Mouse (Mus musculus) MN1 (cell line): ENCODE results near the gene Sphk1.

Experiments
- DNase-seq: peaks from one replicate; pipeline ENCODE4 v3.0.0-alpha.2; 2016; ENCODE audit warnings: low spot score

Gene Sphk1

DNA sequence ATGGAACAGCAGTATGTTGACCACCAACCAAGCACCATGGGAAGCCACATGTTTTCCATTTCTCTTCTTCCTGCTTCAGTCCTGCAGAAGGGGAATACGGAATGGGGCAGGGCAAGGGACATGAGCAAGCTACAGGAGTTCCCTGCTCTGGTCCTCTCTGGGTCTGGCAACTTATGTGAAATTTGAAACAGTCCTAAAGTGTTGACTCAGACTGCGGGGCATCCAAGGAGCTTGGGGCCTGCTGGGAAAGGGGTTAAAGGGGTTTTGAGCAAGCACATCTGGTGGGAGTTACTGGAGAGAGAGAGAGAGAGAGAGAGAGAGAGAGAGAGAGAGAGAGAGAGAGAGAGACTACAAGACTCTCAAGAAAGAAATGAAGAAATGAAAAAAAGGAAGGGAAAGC lies 22.0 kb upstream of the Sphk1 start:
- DNase-seq, result no peak

GRCm38 (mm10) chr11:116511301-116511868 lies 19.3 kb upstream of the Sphk1 start:
- DNase-seq, result no peak

GRCm38 (mm10) chr11:116512154-116512553 lies 18.6 kb upstream of the Sphk1 start:
- no peak for DNase-seq

GRCm38 (mm10) chr11:116512987-116513386 lies 17.7 kb upstream of the Sphk1 start:
- no peak for DNase-seq

DNA sequence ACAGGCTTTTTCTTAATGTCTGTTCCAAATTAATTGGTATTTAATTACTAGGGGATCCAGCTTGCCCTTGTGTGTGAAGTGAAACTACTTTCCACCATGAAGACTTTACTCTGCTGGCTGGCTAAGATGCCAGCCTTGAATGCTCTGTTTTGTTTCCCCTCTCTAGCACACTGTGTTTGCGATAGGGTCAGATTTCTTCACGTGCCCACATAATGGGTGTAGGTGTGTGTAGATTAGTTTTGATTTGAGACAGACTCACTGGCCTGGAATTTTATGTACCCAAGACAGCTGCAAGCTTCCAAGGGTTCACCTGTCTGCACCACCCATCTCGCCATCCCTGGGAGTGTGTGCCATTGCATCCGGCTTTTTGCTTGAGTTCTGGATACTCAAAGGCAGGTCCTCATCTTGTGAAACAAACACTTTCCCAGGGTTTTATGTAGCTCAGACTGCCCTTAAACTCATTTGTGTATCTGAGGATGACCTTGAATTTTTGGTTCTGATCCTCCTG lies 17.1 kb upstream of the Sphk1 start:
- no peak for DNase-seq

DNA sequence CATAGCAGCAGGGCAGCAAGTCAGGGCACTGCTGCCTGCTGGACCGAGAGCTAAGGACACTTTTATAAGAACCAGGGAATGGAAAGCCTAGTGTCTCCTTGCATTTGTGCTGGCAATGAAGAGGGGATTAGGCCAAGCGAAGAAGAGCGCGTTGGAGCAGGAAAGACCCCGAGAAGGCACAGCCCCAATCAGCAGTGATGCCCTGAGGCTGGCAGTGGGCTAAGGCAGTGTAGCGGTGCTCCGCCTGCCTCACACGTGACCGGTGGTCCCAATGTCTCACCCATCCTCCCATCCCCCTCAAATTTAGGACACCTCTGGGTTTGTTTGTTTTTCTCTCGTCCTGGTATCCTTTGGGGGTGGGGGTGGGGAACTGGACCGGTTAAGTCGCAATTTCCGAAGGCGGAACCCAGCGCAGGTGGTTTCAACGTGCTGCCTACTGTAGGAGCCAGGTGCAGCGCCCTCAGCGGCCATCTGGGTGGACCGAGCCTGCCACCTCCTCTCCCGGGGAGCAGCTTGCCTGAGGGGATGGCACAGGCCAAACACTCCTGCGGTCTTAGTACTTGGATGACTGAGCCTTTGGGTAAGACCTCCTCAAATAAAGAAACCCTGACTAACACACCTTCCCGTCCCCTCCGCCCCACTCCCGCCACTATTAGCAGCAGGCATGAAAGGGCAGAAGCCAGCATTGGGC lies 15.2 kb upstream of the Sphk1 start:
- DNase-seq, result no peak

DNA sequence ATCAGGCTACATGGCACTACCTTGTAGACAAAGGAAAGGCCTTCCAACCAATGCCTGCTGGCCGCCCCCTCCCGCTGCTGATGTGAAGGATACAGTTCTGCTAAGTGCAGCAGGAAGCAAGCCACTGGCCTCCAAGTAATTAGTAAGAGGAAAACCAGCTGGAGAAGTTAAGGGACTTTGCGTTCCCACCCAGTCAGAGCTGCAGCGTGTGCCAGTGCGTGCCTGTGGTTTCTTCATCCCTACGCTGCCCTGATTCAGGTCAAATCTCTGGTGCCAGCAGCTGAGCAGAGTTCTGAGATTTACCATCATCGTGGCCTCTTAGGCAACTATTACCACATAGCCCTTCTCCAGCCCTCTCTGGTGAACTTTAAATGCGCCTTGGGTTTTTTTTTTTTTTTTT lies 12.2 kb upstream of the Sphk1 start:
- DNase-seq, result peak; percentile 24

GRCm38 (mm10) chr11:116521143-116521542 lies 9.6 kb upstream of the Sphk1 start:
- no peak for DNase-seq

DNA sequence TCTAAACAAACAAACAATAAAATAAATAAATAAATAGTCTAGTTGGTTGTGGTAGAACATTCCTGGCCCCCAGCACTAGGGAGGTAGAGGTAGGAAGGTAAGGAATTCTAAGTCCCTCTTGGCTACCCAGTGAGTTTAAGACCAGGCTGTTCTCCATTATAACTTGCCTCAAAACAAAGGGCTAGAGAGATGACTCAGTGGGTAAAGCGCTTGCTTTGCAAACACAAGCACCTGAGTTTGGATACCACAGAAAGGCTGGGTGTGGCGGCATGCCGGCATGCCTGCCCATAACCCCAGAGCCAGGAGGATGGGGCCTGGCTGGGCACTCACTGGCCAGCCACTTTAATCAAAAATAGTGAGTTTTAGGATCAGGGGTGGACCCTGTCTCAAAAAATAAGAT lies 8.7 kb upstream of the Sphk1 start:
- DNase-seq, result no peak

DNA sequence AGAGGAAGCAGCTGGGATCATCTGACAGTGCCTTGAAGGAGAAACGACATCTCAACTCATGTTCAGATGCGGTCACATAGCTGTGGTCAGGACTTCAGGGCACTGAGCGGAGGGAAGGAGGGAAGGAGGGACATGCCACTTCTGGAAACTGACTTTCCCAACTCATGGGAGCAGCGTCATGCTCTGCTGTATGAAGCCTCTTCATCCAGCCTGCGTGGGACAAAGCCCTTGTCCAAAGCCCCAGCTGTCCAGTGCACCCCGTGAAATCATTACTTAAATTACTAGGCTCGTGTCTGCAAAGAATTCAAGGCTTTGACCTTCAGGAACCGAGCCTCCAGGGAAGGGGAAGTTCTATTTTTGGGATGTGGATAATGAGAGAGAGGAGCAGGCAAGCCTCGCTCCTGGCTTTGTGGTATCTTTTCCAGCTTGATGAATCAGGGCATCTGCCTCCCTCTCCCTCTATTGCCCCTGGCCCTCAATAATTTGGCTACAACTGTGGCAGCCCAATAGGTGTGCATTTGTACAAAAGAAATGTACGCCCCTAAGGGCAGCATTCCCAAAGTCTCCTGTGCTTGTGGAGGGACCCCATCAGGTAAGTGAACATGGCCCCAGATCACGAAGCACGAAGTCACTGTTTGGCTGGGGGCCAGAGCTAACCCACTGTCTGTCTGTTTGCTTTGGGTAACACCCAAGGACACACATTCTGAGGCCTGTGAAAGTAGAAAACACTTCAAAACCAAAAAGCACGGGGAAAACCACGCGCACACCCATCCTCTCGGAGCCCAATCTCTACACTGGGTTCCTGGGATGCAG lies 7.6 kb upstream of the Sphk1 start:
- DNase-seq, result no peak

DNA sequence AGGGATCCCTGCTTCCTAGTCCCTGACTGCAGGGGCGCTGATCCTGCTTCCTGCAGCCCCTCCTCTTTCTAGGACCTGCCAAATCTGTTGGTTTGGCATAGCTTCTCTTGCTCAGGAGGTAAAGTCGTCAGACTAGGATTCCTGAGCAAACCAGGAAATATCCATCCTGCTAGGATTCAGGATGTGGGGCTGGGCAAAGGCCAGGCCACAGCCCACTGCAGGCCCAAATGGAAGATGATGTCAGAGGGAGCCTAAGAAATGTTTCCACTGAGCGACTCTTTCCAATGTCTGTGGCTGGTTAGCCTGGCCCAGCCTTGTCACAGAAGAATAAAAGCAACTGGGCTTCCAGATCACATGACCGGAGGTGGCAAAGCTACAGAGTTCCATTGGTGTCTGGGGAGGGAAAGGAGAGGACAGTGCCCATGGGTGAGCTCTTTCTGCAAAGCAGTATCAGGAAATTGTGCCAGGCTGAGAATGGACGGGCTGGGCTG lies 7.0 kb upstream of the Sphk1 start:
- peak; percentile 20 for DNase-seq

DNA sequence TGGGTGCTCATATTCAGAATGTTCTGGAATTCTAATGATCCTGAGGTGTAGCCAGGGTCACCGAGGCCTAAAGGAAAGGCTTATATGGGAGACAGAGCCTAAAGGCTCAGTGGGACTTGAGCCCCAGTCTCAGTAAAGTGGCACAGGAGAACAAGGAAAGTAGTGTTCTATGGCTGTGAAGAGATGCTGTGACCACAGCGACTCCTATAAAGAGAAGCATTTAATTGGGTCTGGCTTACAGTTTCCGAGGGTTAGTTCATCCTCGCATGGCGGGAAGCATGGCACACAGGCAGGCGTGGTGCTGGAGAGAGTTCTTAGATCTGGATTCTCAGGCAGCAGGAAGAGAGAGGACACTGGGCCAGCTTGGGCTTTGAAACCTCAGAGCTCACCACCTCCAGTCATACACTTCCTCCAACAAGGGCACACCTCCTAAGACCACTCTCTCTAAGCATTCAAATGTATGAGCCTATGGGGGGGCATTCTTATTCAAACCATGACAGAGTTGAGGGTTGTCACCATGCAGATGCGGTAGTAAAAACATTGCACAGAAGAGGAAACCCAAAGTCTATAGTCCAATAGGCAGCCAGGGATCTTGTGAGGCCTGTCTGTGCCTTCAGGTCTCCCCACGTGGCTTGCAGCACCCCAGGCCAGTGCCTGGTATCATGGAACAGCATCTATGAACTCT lies 1.9 kb upstream of the Sphk1 start:
- DNase-seq, result no peak

DNA sequence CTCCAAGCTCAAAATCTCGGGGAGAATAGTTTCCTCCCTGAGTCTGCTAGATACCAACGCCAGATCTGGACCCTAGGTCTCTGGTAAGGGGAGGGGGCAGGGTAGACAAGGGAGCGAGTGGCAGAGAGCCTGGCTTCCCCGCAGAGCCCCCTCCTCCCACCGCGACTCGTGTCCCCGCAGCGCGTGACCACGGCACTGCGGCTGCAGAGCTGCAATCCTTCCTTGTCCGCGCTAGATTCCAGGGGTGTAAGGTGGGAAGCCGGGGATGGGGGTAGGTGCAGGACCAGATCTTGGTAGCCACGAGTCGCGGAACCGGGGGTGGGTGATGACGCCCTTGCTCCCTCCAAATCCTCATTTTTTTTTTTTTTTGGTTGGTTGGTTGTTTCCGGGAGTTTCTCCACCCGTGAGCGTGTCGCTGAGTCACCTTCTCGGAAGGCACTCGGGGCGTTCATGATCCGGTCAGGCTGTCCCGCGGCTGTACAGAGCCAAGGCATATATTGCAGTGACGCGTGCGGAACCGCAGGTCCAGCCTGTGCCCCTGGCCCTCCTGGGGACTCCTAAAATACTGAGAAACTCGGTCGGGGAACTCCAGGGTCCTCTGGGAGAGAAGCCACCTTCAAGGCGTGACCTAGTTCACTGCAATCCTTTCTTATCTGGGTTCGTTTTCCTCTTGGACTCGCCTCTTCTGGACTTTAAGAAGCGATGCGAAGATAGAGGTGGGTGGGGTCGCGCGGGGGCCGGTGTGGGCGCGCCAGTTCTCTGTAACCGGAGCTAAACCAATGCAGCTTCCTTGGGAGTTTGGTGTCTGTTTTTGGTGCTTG lies 856 bp downstream of the Sphk1 start:
- DNase-seq, result no peak

GRCm38 (mm10) chr11:116532262-116532809 lies 1.6 kb downstream of the Sphk1 start:
- peak; percentile 19 for DNase-seq

DNA sequence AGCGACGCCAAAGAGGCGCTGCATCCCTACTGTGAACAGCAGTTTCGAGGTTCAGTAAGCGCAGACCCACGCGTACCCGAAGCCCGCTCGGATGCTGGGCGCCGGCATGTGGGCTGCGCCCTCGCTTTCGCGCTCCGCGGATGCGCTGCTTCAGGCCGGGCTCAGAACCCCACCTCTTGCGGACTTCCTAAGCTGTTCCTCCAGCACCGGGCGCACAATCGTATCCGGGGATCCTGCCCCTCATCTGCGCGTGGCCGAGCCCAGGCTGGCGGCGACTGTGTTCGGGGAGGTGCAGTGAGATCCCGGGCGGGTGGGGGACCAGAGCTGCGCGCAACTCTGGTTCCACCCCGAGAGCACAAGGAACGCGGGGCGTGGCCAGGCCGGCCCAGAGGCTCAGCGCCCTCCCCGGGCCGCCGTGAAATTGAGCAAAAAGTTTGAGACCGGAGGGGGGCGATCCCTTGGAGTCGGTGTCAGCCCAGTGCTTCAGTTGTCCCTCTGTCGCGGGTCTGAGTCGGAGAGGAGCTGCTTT lies 2.1 kb downstream of the Sphk1 start:
- peak; percentile 38 for DNase-seq

GRCm38 (mm10) chr11:116533341-116534153 lies 2.8 kb downstream of the Sphk1 start:
- no peak for DNase-seq

DNA sequence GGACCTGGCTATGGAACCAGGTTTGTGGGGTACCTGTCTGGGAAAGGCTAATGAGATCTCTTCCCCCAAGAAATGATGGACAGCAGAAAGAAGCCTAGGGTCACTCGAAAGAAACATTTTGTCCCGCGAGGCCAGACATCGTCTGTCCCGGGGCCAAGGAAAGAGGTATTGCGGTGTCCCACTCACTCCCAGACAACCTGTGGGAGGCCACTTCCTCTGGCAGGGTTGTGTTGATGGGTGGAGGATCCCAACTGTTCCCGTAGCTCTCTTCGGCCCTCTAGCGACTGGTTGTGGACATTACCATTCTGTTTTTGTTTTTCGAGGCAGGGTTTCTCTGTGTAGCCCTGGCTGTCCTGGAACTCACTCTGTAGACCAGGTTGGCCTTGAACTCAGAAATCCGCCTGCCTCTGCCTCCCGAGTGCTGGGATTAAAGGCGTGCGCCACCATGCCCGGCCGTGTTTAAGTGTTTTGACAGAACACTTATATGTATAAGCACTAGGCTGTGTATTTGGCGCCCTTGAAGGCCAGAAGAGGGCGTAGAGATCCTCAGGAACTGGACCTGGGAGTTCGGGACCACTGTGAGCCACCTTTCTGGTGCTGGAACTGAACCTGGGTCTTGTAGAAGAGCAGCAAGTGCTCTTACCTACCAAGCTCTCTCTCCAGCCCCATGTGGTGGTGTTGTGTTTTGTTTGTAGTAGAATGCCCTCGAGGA lies 3.6 kb downstream of the Sphk1 start:
- DNase-seq, result peak; percentile 76

GRCm38 (mm10) chr11:116536685-116537084 lies 6.0 kb downstream of the Sphk1 start:
- DNase-seq, result no peak

DNA sequence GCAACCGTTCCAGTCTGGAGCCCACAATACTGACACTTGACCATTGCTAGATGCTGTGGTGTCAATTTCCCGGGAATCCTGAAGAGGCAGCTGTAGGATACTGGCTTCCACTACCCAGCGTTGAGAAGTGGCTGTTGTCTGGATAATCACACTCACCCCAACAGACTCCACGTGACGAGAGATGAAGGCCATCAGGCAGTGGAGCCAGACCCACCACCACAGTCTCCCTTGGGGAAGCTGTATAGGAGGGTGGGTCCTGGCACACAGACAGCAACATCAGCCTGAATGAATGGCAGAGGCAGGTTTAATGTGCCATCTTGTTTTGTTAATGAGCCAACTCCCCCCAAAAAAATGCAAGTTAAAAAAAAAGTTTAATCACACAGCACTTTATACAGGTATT lies 6.7 kb downstream of the Sphk1 start:
- no peak for DNase-seq
